Comparison of ENCODE assay signal across 8 mouse cellular contexts in the genomic region with DNA sequence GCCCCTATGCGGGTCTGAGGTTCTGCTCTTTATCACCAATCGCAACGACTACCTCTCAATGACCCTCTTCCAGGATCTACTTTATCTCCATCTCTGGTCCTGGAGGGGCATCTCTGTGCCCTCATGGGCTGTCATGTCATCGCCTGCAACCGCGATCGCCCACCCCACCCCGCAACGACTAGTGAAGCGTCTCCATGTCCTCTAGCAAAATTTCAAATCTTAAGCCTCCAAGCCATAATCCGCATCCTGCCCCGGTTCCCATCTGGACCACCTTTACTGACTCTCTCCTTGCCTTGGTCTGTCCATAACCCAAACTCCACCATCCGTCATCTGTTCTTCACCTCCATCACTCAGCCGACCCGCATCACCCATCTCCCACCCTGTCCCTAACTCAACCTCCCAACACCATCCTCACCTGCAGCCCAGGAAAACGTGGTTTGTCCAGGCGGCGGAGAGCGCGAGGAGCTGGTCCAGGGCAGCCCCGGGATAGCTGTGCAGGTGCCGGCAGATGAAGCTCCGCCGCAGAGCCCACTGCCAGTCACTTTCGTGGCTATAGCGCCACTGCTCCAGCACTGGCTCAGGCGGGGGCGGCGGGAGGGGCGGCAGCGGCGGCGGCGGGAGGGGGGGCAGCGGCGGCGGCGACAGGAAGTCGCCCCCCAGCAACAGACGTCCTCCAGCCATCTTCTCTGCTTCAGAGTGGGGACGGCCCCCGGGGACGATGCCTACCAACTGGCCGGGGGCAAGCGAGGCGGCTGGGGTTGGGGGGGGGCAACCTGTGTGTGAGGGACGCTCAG. TPM values are rescaled to one million over a fixed set of nuclear protein-coding genes. Genes with fewer than 3 reads are reported as not detected.
DNase-seq lines count a peak whose midpoint lies in the region; ATAC-seq and TF ChIP-seq lines count a peak whose summit lies in the region.

A gene (minus strand): TSS at position 579 of the 794 bp plus-strand sequence.

- intact Hi-C loops in gastrocnemius, postnatal 14 days (cut with DNase I; ENCODE audit: low total_unique reads) = loop anchor here (10.0 kb wide), 1 partner anchor 68 kb away; no protein-coding TSS in a partner anchor
- intact Hi-C loops in left cerebral cortex, postnatal 10 days (cut with DNase I) = loop anchor here (5.0 kb wide), 1 partner anchor 70 kb away; no protein-coding TSS in a partner anchor

- peak; percentile 20 for DNase-seq in gastrocnemius, postnatal 10 days
- no peak for DNase-seq in gastrocnemius, postnatal 14 days
- DNase-seq in hindbrain, embryonic 11.5 days (ENCODE audit: low spot score) = peak; percentile 37
- DNase-seq in left cerebral cortex, postnatal 10 days (ENCODE audit: extremely low spot score in 1 of 2, low spot score in 2 of 2) = peak; percentile 12 to 62
- DNase-seq in midbrain, embryonic 11.5 days (ENCODE audit: low spot score, missing footprints) = peak; percentile 88
- DNase-seq in spleen, postnatal 4 days (ENCODE audit: low spot score in 2 of 2) = peak; percentile 17 to 66

- no peak for TF ChIP-seq POLR2A in bone marrow macrophage, adult 2 months (IDR thresholded peaks at IDR 0.05; ENCODE audit: borderline replicate concordance, low read depth, low read length)

- WGBS in hindbrain, embryonic 11.5 days = 26% methylated on average over 28 of the region's 47 CpGs
- WGBS in midbrain, embryonic 11.5 days = 20% methylated on average over 29 of the region's 47 CpGs

- peak; percentile 77 for ATAC-seq in hindbrain, embryonic 11.5 days (ENCODE audit: low FRiP score)
- ATAC-seq in midbrain, embryonic 11.5 days (ENCODE audit: low FRiP score) = peak; percentile 77

- peak within 1 kb of the TSS; percentile 68 for H3K9ac ChIP-seq in hindbrain, embryonic 11.5 days (ENCODE audit: low read depth, low read length)
- H3K9ac ChIP-seq in midbrain, embryonic 11.5 days (ENCODE audit: low read length) = peak within 1 kb of the TSS; percentile 70

- peak within 1 kb of the TSS; percentile 47 for H3K4me2 ChIP-seq in hindbrain, embryonic 11.5 days (replicated peaks; ENCODE audit: low read depth, low read length)
- peak within 1 kb of the TSS; percentile 58 for H3K4me2 ChIP-seq in midbrain, embryonic 11.5 days

- H3K4me3 ChIP-seq in bone marrow macrophage, adult 2 months (ENCODE audit: insufficient read depth, low read length) = peak within 1 kb of the TSS; percentile 76
- H3K4me3 ChIP-seq in erythroblast, embryonic 14.5 days (replicated peaks) = peak within 1 kb of the TSS; percentile 75
- peak within 1 kb of the TSS; percentile 54 for H3K4me3 ChIP-seq in hindbrain, embryonic 11.5 days (ENCODE audit: low read depth, low read length)
- H3K4me3 ChIP-seq in midbrain, embryonic 11.5 days (ENCODE audit: low read depth, low read length) = peak within 1 kb of the TSS; percentile 58

- peak within 1 kb of the TSS; percentile 55 for H3K27ac ChIP-seq in bone marrow macrophage, adult 2 months (ENCODE audit: insufficient read depth, low read depth, low read length)
- H3K27ac ChIP-seq in hindbrain, embryonic 11.5 days (ENCODE audit: low read depth, low read length) = peak within 1 kb of the TSS; percentile 78
- H3K27ac ChIP-seq in midbrain, embryonic 11.5 days (ENCODE audit: low read depth, low read length) = peak within 1 kb of the TSS; percentile 45

- H3K9me3 ChIP-seq in erythroblast, embryonic 14.5 days (ENCODE audit: control insufficient read depth, low read length) = no peaks in the 10 kb centered on the region
- H3K9me3 ChIP-seq in hindbrain, embryonic 11.5 days (ENCODE audit: control insufficient read depth, low read length) = no peaks in the 10 kb centered on the region
- H3K9me3 ChIP-seq in midbrain, embryonic 11.5 days (ENCODE audit: control insufficient read depth, low read length) = no peaks in the 10 kb centered on the region

- peaks cover 7% of the 10 kb centered on the region for H3K27me3 ChIP-seq in erythroblast, embryonic 14.5 days (ENCODE audit: control insufficient read depth)
- no peaks in the 10 kb centered on the region for H3K27me3 ChIP-seq in hindbrain, embryonic 11.5 days (ENCODE audit: control insufficient read depth, insufficient read depth, low read length)
- no peaks in the 10 kb centered on the region for H3K27me3 ChIP-seq in midbrain, embryonic 11.5 days (ENCODE audit: control insufficient read depth, insufficient read depth, low read length)

- TF ChIP-seq CTCF in bone marrow macrophage, adult 2 months (IDR thresholded peaks at IDR 0.05; ENCODE audit: low read depth, low read length) = no peak

- H3K4me1 ChIP-seq in bone marrow macrophage, adult 2 months (ENCODE audit: control insufficient read depth, insufficient read depth, low read length) = peaks cover 4% of the 10 kb centered on the region
- peaks cover 12% of the 10 kb centered on the region for H3K4me1 ChIP-seq in erythroblast, embryonic 14.5 days (ENCODE audit: control insufficient read depth)
- no peaks in the 10 kb centered on the region for H3K4me1 ChIP-seq in hindbrain, embryonic 11.5 days (replicated peaks; ENCODE audit: control insufficient read depth, insufficient read depth, low read length)
- no peaks in the 10 kb centered on the region for H3K4me1 ChIP-seq in midbrain, embryonic 11.5 days (ENCODE audit: control insufficient read depth, insufficient read depth, low read length)

- H3K36me3 ChIP-seq in erythroblast, embryonic 14.5 days (ENCODE audit: control insufficient read depth) = no peaks in the 10 kb centered on the region
- no peaks in the 10 kb centered on the region for H3K36me3 ChIP-seq in hindbrain, embryonic 11.5 days (ENCODE audit: control insufficient read depth, insufficient read depth, low read length)
- no peaks in the 10 kb centered on the region for H3K36me3 ChIP-seq in midbrain, embryonic 11.5 days (ENCODE audit: control insufficient read depth, insufficient read depth, low read length)

RNA-seq across cellular contexts. Expression of the gene that starts here (rescaled TPM):
- total RNA-seq in gastrocnemius, postnatal 10 days (2021) = 1 to 10 TPM; 3.4 to 4.6 TPM
- total RNA-seq in gastrocnemius, postnatal 14 days (2021) = 1 to 10 TPM; 3.7 to 4.2 TPM
- 1.9 and 3.2 TPM in 2 replicates for polyA plus RNA-seq in bone marrow macrophage, adult 2 months (2012; ENCODE audit: insufficient read depth, insufficient read length, missing spikeins)
- 0.05 TPM in 1 of 2 replicates, not detected in the other for polyA plus RNA-seq in erythroblast, embryonic 14.5 days (2012)
- polyA plus RNA-seq in hindbrain, embryonic 11.5 days (2014; fragmentation: Nextera tagmentation; extraction: Ambion mirVana) = 7.9 and 8.4 TPM in 2 replicates
- 10 to 100 TPM; 30.8 to 31.0 TPM for total RNA-seq in left cerebral cortex, postnatal 10 days (2021)
- 7.0 and 7.3 TPM in 2 replicates for polyA plus RNA-seq in midbrain, embryonic 11.5 days (2014; fragmentation: Nextera tagmentation; extraction: Ambion mirVana)

Comparison
In these comparisons a context has a peak if more than half of its experiments do, and no peak if none do; other contexts are left out.
1. RNA of the gene that starts here (total RNA-seq): 30.8 to 31.0 TPM in left cerebral cortex, postnatal 10 days; 3.4 to 4.6 TPM in gastrocnemius, postnatal 10 days and 3.7 to 4.2 TPM in gastrocnemius, postnatal 14 days; every median in the first group is over 4 times any median in the second.
2. Peak in every context shown above with its lines, with median percentiles within 50 percentile points of each other: H3K27ac ChIP-seq and H3K4me3 ChIP-seq.